Mouse (Mus musculus): ENCODE measurements at regions not wholly inside any gene's neighbourhood (a gene's known extent, or its start where the extent isn't known, plus 50 kb on each side); places are given as distances from the start of the nearest gene placed in this dataset.
"Not testable (repeated sequence)": the region's sequence is repeated elsewhere in the genome, so short reads cannot be mapped to it uniquely, and the experiment has no call there.

DNA sequence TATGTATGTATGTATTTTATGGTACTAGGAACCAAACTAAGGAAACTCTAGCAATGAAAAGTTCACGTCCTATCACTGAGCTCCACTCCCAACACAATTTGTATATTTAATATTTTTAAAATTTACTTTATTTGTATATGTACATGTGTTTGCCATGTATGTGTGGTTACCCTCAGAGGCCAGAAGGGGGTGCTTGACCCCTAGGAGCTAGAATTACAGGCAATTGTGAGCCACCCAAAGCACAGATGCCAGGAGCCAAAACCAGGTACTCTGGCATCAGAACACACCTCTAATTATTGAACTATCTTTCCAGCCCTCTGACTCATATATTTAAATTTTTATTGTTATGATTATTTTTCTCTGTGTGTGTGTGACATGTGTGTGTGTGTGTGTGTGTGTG, 91.5 kb downstream of the Otx2 start:
- H3K27ac ChIP-seq (ENCODE audit: low read length), result no peak overlapping the region
- H3K4me1 ChIP-seq (ENCODE audit: insufficient read depth, low read length), result no peaks in the 10 kb centered on the region
- H3K9me3 ChIP-seq (ENCODE audit: low read length), result no peaks in the 10 kb centered on the region
- no peaks in the 10 kb centered on the region for H3K36me3 ChIP-seq (ENCODE audit: insufficient read depth, low read length)
- no peak overlapping the region for H3K9ac ChIP-seq (replicated peaks; ENCODE audit: low read length)
- no peak for ATAC-seq (ENCODE audit: low FRiP score, low TSS enrichment)
- H3K4me2 ChIP-seq (replicated peaks; ENCODE audit: low read depth, low read length), result no peak overlapping the region
- no peaks in the 10 kb centered on the region for H3K27me3 ChIP-seq (ENCODE audit: insufficient read depth, low read length)
- 85% methylated on average over 1 of the region's 1 CpGs for WGBS
- no peak overlapping the region for H3K4me3 ChIP-seq (ENCODE audit: low read length)

- H3K27ac ChIP-seq (ENCODE audit: low read length); H3K9ac ChIP-seq (replicated peaks; ENCODE audit: low read length); ATAC-seq (ENCODE audit: low FRiP score, low TSS enrichment); H3K4me2 ChIP-seq (replicated peaks; ENCODE audit: low read depth, low read length); H3K9me3 ChIP-seq (ENCODE audit: low read length); H3K36me3 ChIP-seq (ENCODE audit: insufficient read depth, low read length); H3K27me3 ChIP-seq (ENCODE audit: insufficient read depth, low read length); H3K4me3 ChIP-seq (ENCODE audit: low read length); H3K4me1 ChIP-seq (ENCODE audit: insufficient read depth, low read length): not testable (repeated sequence)
- 37% methylated on average over 2 of the region's 2 CpGs for WGBS
These were observed 92.3 kb downstream of the Otx2 start for GRCm38 (mm10) chr14:48581308-48581707.

DNA sequence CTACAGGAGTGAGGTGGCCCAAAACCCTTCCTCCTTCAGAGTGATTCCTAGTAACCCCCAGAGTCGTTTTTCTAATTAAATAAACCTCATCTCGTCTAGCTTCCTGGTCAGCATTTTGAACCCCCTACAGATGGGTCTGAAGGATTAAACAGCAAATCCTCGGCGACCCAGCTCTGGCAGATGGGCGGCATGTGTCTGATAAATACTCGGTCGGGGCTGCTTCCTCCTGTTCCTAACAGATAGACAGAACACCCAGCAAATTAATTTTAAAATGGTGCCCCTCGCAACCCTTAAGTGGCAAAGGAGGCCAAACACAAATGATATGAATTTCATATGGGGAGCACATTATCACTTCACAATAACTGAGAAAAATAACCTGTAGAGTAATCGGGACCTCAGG, 93.2 kb downstream of the Otx2 start:
- no peak overlapping the region for H3K4me2 ChIP-seq (replicated peaks; ENCODE audit: low read depth, low read length)
- ATAC-seq (ENCODE audit: low FRiP score, low TSS enrichment), result no peak
- 44% methylated on average over 9 of the region's 9 CpGs for WGBS
- H3K4me1 ChIP-seq (ENCODE audit: insufficient read depth, low read length), result no peaks in the 10 kb centered on the region
- H3K36me3 ChIP-seq (ENCODE audit: insufficient read depth, low read length), result no peaks in the 10 kb centered on the region
- H3K27me3 ChIP-seq (ENCODE audit: insufficient read depth, low read length), result no peaks in the 10 kb centered on the region
- H3K9ac ChIP-seq (replicated peaks; ENCODE audit: low read length), result no peak overlapping the region
- no peak overlapping the region for H3K27ac ChIP-seq (ENCODE audit: low read length)
- H3K9me3 ChIP-seq (ENCODE audit: low read length), result no peaks in the 10 kb centered on the region
- no peak overlapping the region for H3K4me3 ChIP-seq (ENCODE audit: low read length)

- H3K27ac ChIP-seq (ENCODE audit: low read length), result no peak overlapping the region
- no peak for ATAC-seq (ENCODE audit: low FRiP score, low TSS enrichment)
- no peak overlapping the region for H3K4me3 ChIP-seq (ENCODE audit: low read length)
- H3K4me1 ChIP-seq (ENCODE audit: insufficient read depth, low read length), result no peaks in the 10 kb centered on the region
- H3K4me2 ChIP-seq (replicated peaks; ENCODE audit: low read depth, low read length), result no peak overlapping the region
- H3K9ac ChIP-seq (replicated peaks; ENCODE audit: low read length), result no peak overlapping the region
- 73% methylated on average over 5 of the region's 5 CpGs for WGBS
- no peaks in the 10 kb centered on the region for H3K27me3 ChIP-seq (ENCODE audit: insufficient read depth, low read length)
- H3K36me3 ChIP-seq (ENCODE audit: insufficient read depth, low read length), result no peaks in the 10 kb centered on the region
- no peaks in the 10 kb centered on the region for H3K9me3 ChIP-seq (ENCODE audit: low read length)
These were observed 93.6 kb downstream of the Otx2 start for GRCm38 (mm10) chr14:48579985-48580384.
